Mouse (Mus musculus) layer of hippocampus, postnatal 14 days (tissue): ENCODE data around the gene Gpc5. TPM values are rescaled to one million over a fixed set of nuclear protein-coding genes. Genes with fewer than 3 reads are reported as not detected.

Source experiments
- DNase-seq, 2 experiments: peaks; one replicate each; pipeline ENCODE4 v3.0.0; 2021 to 2022; ENCODE audit warnings: low spot score in 2 of 2, mixed read lengths in 1 of 2
- total RNA-seq, 2 experiments: library from RNA; stranded (reverse); gene quantifications; 2 replicates each; pipeline ENCODE4 v1.2.3; 2021

The Gpc5 gene
- total RNA-seq, 2 experiments from 2014 or later, result 43.1 to 46.3 TPM

- DNase-seq, result peak in 1 of 2 experiments; percentile 71
Observed at GRCm38 (mm10) chr14:115821657-115822056, 729.6 kb downstream of the Gpc5 start.

- no peak for DNase-seq
Observed at GRCm38 (mm10) chr14:115830485-115830884, 738.5 kb downstream of the Gpc5 start.

- DNase-seq, result peak; percentile 79 to 80
Observed at GRCm38 (mm10) chr14:115831219-115831755, 739.3 kb downstream of the Gpc5 start.

- no peak for DNase-seq
Observed at GRCm38 (mm10) chr14:115831854-115832625, 740.0 kb downstream of the Gpc5 start.

- DNase-seq, result no peak
Observed at GRCm38 (mm10) chr14:115843783-115844182, 751.8 kb downstream of the Gpc5 start.

- DNase-seq, result no peak
Observed at GRCm38 (mm10) chr14:115844773-115845427, 752.9 kb downstream of the Gpc5 start.

GRCm38 (mm10) chr14:115869127-115869526, 777.1 kb downstream of the Gpc5 start:
- DNase-seq, result no peak

- DNase-seq, result no peak
Observed at GRCm38 (mm10) chr14:115976062-115976461, 884.0 kb downstream of the Gpc5 start.

- DNase-seq, result no peak
Observed at GRCm38 (mm10) chr14:115979233-115979632, 887.2 kb downstream of the Gpc5 start.

- DNase-seq, result no peak
Observed at GRCm38 (mm10) chr14:115990764-115991163, 898.7 kb downstream of the Gpc5 start.

- no peak for DNase-seq
Observed at GRCm38 (mm10) chr14:115993520-115994106, 901.6 kb downstream of the Gpc5 start.

GRCm38 (mm10) chr14:115998931-115999330, 906.9 kb downstream of the Gpc5 start:
- DNase-seq, result no peak

GRCm38 (mm10) chr14:116087010-116087409, 995.0 kb downstream of the Gpc5 start:
- DNase-seq, result no peak

GRCm38 (mm10) chr14:116127943-116128342, 1035.9 kb downstream of the Gpc5 start:
- no peak for DNase-seq

GRCm38 (mm10) chr14:116137330-116137729, 1045.3 kb downstream of the Gpc5 start:
- DNase-seq, result no peak

- DNase-seq, result no peak
Observed at GRCm38 (mm10) chr14:116137772-116138171, 1045.8 kb downstream of the Gpc5 start.

GRCm38 (mm10) chr14:116162586-116162985, 1070.6 kb downstream of the Gpc5 start:
- no peak for DNase-seq

- DNase-seq, result no peak
Observed at GRCm38 (mm10) chr14:116167401-116167800, 1075.4 kb downstream of the Gpc5 start.

- no peak for DNase-seq
Observed at GRCm38 (mm10) chr14:116169129-116169528, 1077.1 kb downstream of the Gpc5 start.

GRCm38 (mm10) chr14:116186981-116187380, 1095.0 kb downstream of the Gpc5 start:
- no peak for DNase-seq

- no peak for DNase-seq
Observed at GRCm38 (mm10) chr14:116206977-116207376, 1115.0 kb downstream of the Gpc5 start.

GRCm38 (mm10) chr14:116208581-116208980, 1116.6 kb downstream of the Gpc5 start:
- no peak for DNase-seq
